Mouse (Mus musculus) right cerebral cortex, postnatal 36 days (tissue): ENCODE results near the gene Spata5.
"Not testable (repeated sequence)": the region's sequence is repeated elsewhere in the genome, so short reads cannot be mapped to it uniquely, and the experiment has no call there.

Experiments used
- DNase-seq, 2 experiments: peaks; one replicate each; pipeline ENCODE4 v3.0.0; 2022; ENCODE audit warnings: low spot score in 2 of 2, mixed read lengths in 1 of 2

The Spata5 gene

GRCm38 (mm10) chr3:37510055-37511032, 90.6 kb downstream of the Spata5 start:
- DNase-seq: no peak

GRCm38 (mm10) chr3:37515485-37515884, 95.8 kb downstream of the Spata5 start:
- no peak for DNase-seq

- no peak for DNase-seq
Observed at GRCm38 (mm10) chr3:37516379-37516778, 96.7 kb downstream of the Spata5 start.

GRCm38 (mm10) chr3:37518611-37519010, 98.9 kb downstream of the Spata5 start:
- no peak for DNase-seq

- no peak for DNase-seq
Observed at GRCm38 (mm10) chr3:37520334-37521023, 100.8 kb downstream of the Spata5 start.

- no peak for DNase-seq
Observed at GRCm38 (mm10) chr3:37532079-37532478, 112.4 kb downstream of the Spata5 start.

GRCm38 (mm10) chr3:37540701-37541100, 121.0 kb downstream of the Spata5 start:
- DNase-seq: not testable (repeated sequence)

- no peak for DNase-seq
Observed at GRCm38 (mm10) chr3:37546351-37546750, 126.7 kb downstream of the Spata5 start.

GRCm38 (mm10) chr3:37550190-37550589, 130.5 kb downstream of the Spata5 start:
- no peak for DNase-seq

GRCm38 (mm10) chr3:37550594-37550993, 130.9 kb downstream of the Spata5 start:
- no peak for DNase-seq

- no peak for DNase-seq
Observed at GRCm38 (mm10) chr3:37551486-37551885, 131.8 kb downstream of the Spata5 start.

GRCm38 (mm10) chr3:37552244-37552643, 132.5 kb downstream of the Spata5 start:
- DNase-seq: no peak

GRCm38 (mm10) chr3:37553371-37554033, 133.8 kb downstream of the Spata5 start:
- no peak for DNase-seq

- no peak for DNase-seq
Observed at GRCm38 (mm10) chr3:37556412-37557113, 136.9 kb downstream of the Spata5 start.

GRCm38 (mm10) chr3:37557741-37558479, 138.2 kb downstream of the Spata5 start:
- no peak for DNase-seq

GRCm38 (mm10) chr3:37559339-37559738, 139.6 kb downstream of the Spata5 start:
- DNase-seq: no peak

- no peak for DNase-seq
Observed at GRCm38 (mm10) chr3:37561466-37561865, 141.8 kb downstream of the Spata5 start.

- DNase-seq: no peak
Observed at GRCm38 (mm10) chr3:37566097-37566496, 146.4 kb downstream of the Spata5 start.

GRCm38 (mm10) chr3:37567505-37567904, 147.8 kb downstream of the Spata5 start:
- DNase-seq: no peak

- no peak for DNase-seq
Observed at GRCm38 (mm10) chr3:37568780-37569179, 149.1 kb downstream of the Spata5 start.
